Mouse (Mus musculus) macrophage (primary cell): ENCODE data around the gene Fcor. TPM values are rescaled to one million over a fixed set of nuclear protein-coding genes. Genes with fewer than 3 reads are reported as not detected.

Source experiments
- H3K27ac ChIP-seq: fragments of 350-480 bp; formaldehyde crosslinking; 2 replicates; pipeline ENCODE4 v1.9.0; 2021
- H3K36me3 ChIP-seq: fragments of 350-480 bp; formaldehyde crosslinking; 2 replicates; pipeline ENCODE4 v1.9.0; 2021; ENCODE audit errors: inconsistent target
- H3K4me3 ChIP-seq: fragments of 350-480 bp; formaldehyde crosslinking; 2 replicates; pipeline ENCODE4 v1.9.0; 2021; ENCODE audit errors: inconsistent target
- H3K79me2 ChIP-seq: fragments of 350-480 bp; formaldehyde crosslinking; 2 replicates; pipeline ENCODE4 v1.9.0; 2021; ENCODE audit errors: inconsistent target
- WGBS: methylation state at CpG from one replicate; pipeline ENCODE4 v1.1.7; 2026; ENCODE audit warnings: inconsistent platforms; ENCODE audit not compliant: missing documents; 5-methylcytosine and 5-hydroxymethylcytosine counted together
- polyA plus RNA-seq: library from polyadenylated mRNA; stranded (reverse); fragments of 250-400 nt; gene quantifications from 3 replicates; pipeline ENCODE4 v1.2.4, GENCODE M21; 2018; ENCODE audit warnings: inconsistent platforms
- total RNA-seq, 78 experiments: library from RNA; depleted of rRNA; stranded (reverse); fragments of 250-400 nt; gene quantifications; 1 replicate in 9 of 78; 2 replicates in 24 of 78; 3 replicates in 43 of 78; 4 replicates in 2 of 78; pipeline ENCODE4 v1.2.4; 2018; ENCODE audit warnings: inconsistent platforms in 56 of 78

The Fcor gene
- total RNA-seq (2018; cell fraction: chromatin; rRNA removed) = not detected
- 1 to 10 TPM in 7 of 26 experiments, under 1 TPM in 9, not detected in 10; 0.51 to 1.9 (median 0.83) TPM for total RNA-seq (2018; cell fraction: cytosol; rRNA removed)
- not detected for total RNA-seq (2018; cell fraction: nucleus; rRNA removed)
- polyA plus RNA-seq = 1.5 to 1.9 TPM in 2 of 3 replicates, not detected in the other

DNA sequence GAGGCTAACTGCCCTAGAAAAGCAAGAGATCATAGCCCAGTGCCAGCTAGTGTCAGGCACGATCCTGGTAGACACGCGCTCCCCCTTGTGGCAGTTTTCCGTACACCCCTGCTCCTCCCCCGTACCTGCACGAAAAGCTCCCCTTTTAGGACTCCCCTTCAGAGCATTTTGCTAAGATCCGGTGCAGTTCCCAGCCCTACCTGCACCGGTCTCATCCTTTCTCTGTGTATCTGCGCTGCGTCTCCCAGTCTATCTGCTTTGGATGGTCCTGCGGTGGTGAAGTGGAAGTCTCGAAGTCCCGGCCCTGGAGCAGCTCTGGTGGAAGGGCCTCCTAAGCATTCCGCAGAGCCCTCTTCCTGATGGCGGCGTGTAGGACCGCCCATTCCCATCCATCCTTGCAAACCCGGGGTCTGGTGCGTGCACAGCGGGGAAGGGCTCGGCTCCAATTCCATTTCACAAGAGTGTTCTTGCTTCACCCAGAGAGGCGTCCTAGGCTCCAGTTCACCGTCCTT lies at the start of gene Fcor:
Fcor (minus strand) TSS at position 383 of the 512 bp plus-strand sequence.
- Histone ChIP-seq H3K36me3 (no peaks in the 10 kb centered on the region), H3K4me3 (peak within 1 kb of the TSS; percentile 53), H3K79me2 (peaks cover 11% of the 10 kb centered on the region), H3K27ac (peak within 1 kb of the TSS; percentile 24; the same call in 1 of the 2 replicates)
- WGBS = 1% methylated on average over 23 of the region's 23 CpGs

- no peaks in the 10 kb centered on the region for H3K36me3 ChIP-seq
- no peak overlapping the region for H3K27ac ChIP-seq
- 14% methylated on average over 1 of the region's 1 CpGs for WGBS
- no peaks in the 10 kb centered on the region for H3K79me2 ChIP-seq
- no peak overlapping the region for H3K4me3 ChIP-seq
These were observed 48.9 kb upstream of the Fcor start for GRCm38 (mm10) chr8:3721041-3721440.

GRCm38 (mm10) chr8:3720551-3720950 lies 48.4 kb upstream of the Fcor start, which contains the start of gene Clec4g:
Clec4g (minus strand) TSS chr8:3720651.
- Histone ChIP-seq H3K27ac (no peak within 1 kb of the TSS), H3K4me3 (no peak within 1 kb of the TSS)
- WGBS = 91% methylated on average over 4 of the region's 5 CpGs

GRCm38 (mm10) chr8:3718559-3718958 lies 46.4 kb upstream of the Fcor start:
- WGBS = 35% methylated on average over 14 of the region's 14 CpGs
- Histone ChIP-seq H3K79me2 (no peaks in the 10 kb centered on the region), H3K36me3 (no peaks in the 10 kb centered on the region), H3K4me3 (no peak overlapping the region), H3K27ac (no peak overlapping the region)

More at GRCm38 (mm10) chr8:3720551-3720950, 48.4 kb upstream of the Fcor start, which contains the start of gene Clec4g:
- H3K36me3 ChIP-seq = no peaks in the 10 kb centered on the region
- H3K79me2 ChIP-seq = no peaks in the 10 kb centered on the region

- WGBS = 94% methylated on average over 12 of the region's 12 CpGs
- H3K4me3 ChIP-seq = no peak overlapping the region
- H3K36me3 ChIP-seq = no peaks in the 10 kb centered on the region
- H3K79me2 ChIP-seq = no peaks in the 10 kb centered on the region
- H3K27ac ChIP-seq = no peak overlapping the region
These were observed 45.3 kb upstream of the Fcor start for GRCm38 (mm10) chr8:3717321-3717954.

DNA sequence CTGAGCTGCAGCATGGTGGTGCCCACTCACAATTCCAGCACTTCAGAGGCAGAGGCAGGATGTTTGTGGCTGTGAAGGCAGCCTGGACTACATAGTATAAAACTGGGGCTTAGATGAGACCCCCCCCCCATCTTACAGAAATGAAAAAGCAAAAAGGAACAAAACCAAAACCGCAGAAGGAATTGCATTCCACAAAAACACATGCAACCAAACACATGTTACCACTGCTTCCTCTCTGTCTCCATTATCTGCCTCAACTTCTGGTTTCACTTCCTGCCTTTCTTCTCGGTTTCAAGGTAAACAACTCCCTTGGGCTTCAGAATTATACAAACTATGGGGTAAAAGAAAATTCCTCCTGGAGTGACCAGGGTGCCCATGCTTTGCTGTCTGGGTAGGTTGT lies 39.5 kb upstream of the Fcor start:
- no peak overlapping the region for H3K4me3 ChIP-seq
- WGBS = 0% methylated on average over 2 of the region's 2 CpGs
- H3K79me2 ChIP-seq = no peaks in the 10 kb centered on the region
- H3K27ac ChIP-seq = no peak overlapping the region
- H3K36me3 ChIP-seq = no peaks in the 10 kb centered on the region

DNA sequence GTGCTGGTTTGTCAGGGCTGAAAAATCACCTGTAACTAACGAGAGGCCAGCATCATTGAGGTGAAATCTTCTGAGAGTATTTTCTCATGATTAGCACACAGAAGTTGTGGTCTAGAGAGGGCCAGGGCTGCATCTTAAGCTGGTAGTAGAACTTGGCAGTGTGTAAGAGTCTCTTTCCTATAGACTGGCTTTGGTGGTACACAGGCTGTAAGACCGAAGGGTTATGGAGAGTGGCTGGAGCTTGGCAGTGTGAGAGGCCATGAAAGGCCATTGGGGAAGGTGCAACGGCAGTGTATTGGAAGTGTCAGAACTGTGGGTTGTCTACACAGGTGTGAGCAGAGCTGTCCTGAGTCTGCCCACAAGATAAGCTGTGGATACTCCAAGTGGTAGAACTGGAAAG lies 38.1 kb upstream of the Fcor start:
- 51% methylated on average over 3 of the region's 3 CpGs for WGBS
- H3K4me3 ChIP-seq = no peak overlapping the region

GRCm38 (mm10) chr8:3707611-3708010 lies 35.4 kb upstream of the Fcor start:
- H3K4me3 ChIP-seq = no peak overlapping the region
- no peaks in the 10 kb centered on the region for H3K36me3 ChIP-seq
- WGBS = 89% methylated on average over 7 of the region's 7 CpGs
- no peak overlapping the region for H3K27ac ChIP-seq
- H3K79me2 ChIP-seq = no peaks in the 10 kb centered on the region

More for the DNA sequence above, 38.1 kb upstream of the Fcor start:
- H3K27ac ChIP-seq = no peak overlapping the region
- H3K79me2 ChIP-seq = no peaks in the 10 kb centered on the region
- H3K36me3 ChIP-seq = no peaks in the 10 kb centered on the region

DNA sequence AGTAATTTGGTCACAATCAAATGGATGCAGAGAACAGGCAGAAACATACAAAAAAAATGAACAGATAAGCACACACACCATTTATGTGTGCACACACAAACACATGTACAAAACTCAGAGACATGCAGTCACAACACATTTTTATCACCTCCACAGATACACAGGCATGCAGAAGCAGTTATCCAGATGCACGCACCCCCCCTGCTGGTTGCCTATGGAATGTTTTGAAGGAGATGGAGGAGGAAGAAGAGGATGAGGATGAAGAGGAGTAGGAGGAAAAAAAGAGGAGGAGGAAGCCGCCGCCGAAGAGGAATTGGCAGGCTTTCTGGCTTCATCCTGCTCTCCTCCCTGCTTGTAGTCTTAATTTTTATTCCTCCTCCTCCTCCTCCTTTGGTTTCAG lies 33.5 kb upstream of the Fcor start:
- H3K27ac ChIP-seq = no peak overlapping the region
- WGBS = 60% methylated on average over 1 of the region's 4 CpGs
- no peak overlapping the region for H3K4me3 ChIP-seq
- H3K79me2 ChIP-seq = no peaks in the 10 kb centered on the region
- H3K36me3 ChIP-seq = no peaks in the 10 kb centered on the region

DNA sequence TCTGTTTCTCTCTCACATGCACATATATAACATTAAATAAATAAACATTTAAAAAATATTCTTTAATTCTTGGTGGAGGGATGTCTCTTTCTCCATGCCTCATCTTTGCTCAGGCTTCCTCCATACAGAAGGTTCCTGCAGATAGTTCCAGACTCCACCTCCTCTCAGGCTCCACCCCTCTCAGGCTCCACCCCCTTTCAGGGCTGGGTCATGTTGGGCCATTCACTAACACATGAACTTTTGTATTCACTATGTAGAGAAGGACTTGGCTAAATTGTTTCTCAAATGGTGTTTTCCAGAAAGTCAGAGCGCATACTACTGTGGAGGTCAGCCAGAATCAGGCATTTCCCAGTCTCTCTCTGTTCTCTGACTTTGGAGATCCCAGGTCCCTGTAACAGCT lies 29.3 kb upstream of the Fcor start:
- Histone ChIP-seq H3K79me2 (no peaks in the 10 kb centered on the region), H3K36me3 (no peaks in the 10 kb centered on the region), H3K4me3 (no peak overlapping the region), H3K27ac (no peak overlapping the region)
- WGBS = 88% methylated on average over 1 of the region's 1 CpGs

DNA sequence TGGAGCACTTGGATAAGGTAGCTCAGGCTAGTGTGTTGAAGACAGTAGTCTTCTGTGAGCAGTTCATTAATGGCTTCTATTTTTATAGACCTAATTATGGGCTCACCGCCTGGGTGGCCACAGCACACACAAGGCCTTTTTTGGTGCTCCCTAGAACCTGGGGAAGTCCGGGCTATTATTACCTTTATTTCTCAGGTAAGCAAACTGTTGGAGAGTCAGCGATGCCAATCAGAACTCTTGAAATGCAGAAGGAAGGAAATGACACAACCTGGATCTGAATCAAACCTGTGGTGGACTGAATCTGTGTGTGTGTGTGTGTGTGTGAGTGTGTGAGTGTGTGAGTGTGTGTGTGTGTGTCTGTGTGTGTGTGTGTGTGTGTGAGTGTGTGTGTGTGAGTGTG lies 22.0 kb upstream of the Fcor start, which contains the start of gene Fcer2a:
Fcer2a (minus strand) TSS at position 55 of the 400 bp plus-strand sequence.
- Histone ChIP-seq H3K36me3 (no peaks in the 10 kb centered on the region), H3K4me3 (no peak within 1 kb of the TSS), H3K27ac (no peak within 1 kb of the TSS), H3K79me2 (no peaks in the 10 kb centered on the region)
- WGBS = 38% methylated on average over 3 of the region's 3 CpGs

GRCm38 (mm10) chr8:3690774-3691173 lies 18.6 kb upstream of the Fcor start:
- WGBS = 54% methylated on average over 3 of the region's 3 CpGs

GRCm38 (mm10) chr8:3687537-3687936 lies 15.4 kb upstream of the Fcor start:
- Histone ChIP-seq H3K27ac (no peak overlapping the region), H3K79me2 (no peaks in the 10 kb centered on the region), H3K4me3 (no peak overlapping the region), H3K36me3 (no peaks in the 10 kb centered on the region)
- 63% methylated on average over 6 of the region's 6 CpGs for WGBS

More at GRCm38 (mm10) chr8:3690774-3691173, 18.6 kb upstream of the Fcor start:
- no peaks in the 10 kb centered on the region for H3K79me2 ChIP-seq
- no peak overlapping the region for H3K27ac ChIP-seq
- no peaks in the 10 kb centered on the region for H3K36me3 ChIP-seq
- no peak overlapping the region for H3K4me3 ChIP-seq

- Histone ChIP-seq H3K79me2 (no peaks in the 10 kb centered on the region), H3K36me3 (peaks cover 2% of the 10 kb centered on the region; the same call in 1 of the 2 replicates), H3K4me3 (no peak overlapping the region), H3K27ac (no peak overlapping the region)
- 69% methylated on average over 5 of the region's 5 CpGs for WGBS
These were observed 13.3 kb upstream of the Fcor start for GRCm38 (mm10) chr8:3685422-3685821.

DNA sequence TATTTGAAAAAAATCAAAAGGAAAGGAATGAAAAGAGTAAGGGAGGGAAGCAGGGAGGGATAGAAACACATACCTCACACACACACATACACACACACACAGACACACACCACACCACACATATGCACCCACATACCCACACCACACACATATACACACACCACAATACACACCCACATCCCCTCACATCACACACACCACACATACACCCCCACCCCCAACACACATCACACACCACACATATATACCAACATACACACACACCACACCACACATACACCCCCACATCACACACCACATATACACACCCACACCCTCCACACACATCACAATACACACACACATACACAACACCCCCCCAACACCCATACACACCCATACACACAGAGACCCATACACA lies 12.4 kb upstream of the Fcor start:
- H3K36me3 ChIP-seq = peaks cover 11% of the 10 kb centered on the region; the same call in 1 of the 2 replicates
- no peaks in the 10 kb centered on the region for H3K79me2 ChIP-seq
- H3K4me3 ChIP-seq = no peak overlapping the region
- no peak overlapping the region for H3K27ac ChIP-seq
